Mouse (Mus musculus): ENCODE results near the gene Drd4.

DNA sequence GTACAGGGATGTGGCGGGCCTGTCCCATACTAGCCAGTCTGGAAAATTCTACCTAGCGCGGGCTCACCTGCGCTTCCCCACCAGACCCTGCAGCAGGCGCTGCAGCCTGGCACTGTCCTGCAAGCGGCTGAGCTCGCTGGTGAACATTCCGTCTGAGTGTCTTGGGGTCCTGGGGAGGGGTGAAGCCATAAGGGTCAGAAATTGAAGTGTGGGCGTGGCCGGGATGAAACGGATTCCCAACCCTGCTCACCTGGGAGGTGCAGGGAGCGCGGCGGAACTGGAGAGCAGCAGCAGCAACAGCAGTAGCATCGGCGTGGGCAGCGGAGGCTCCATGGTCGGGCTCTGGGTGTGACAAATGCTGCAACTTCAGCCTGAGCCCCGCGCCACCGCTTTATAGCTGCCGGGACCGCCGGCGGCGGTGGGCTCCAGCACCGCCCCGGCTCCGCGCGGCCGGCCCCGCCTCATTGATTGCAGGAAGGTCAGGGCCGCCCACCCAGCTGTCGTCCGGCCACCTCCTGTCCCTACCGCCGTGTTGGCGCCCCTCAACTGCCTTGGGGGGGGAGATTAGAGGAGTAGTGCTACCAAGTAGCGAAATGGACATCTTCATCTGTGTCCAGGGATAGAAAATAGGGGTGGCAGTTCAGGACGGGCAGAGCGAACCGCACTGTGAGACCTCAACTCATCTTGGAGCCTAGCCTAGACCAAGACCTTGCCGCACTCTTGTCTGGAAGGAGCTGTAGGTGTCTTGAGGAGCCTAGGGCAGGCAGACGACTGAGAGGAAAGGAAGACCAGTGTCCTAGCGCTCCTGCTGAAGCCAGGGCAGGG lies 12.8 kb upstream of the Drd4 start, which contains the start of gene Sct:
- no peak for TF ChIP-seq GATA1 (IDR thresholded peaks at IDR 0.05; ENCODE audit: borderline replicate concordance, low read length)
- no peak for TF ChIP-seq FLI1 (IDR thresholded peaks at IDR 0.05; ENCODE audit: low read length)
